Mouse (Mus musculus) kidney, adult 2 months (tissue): ENCODE results near the gene Prcc. TPM values are rescaled to one million over a fixed set of nuclear protein-coding genes. Genes with fewer than 3 reads are reported as not detected.
"Not testable (repeated sequence)": the region's sequence is repeated elsewhere in the genome, so short reads cannot be mapped to it uniquely, and the experiment has no call there.

Source experiments
- DNase-seq: peaks from one replicate; pipeline ENCODE4 v3.0.0; 2021
- H3K27ac ChIP-seq: fragments of 200-500 bp; 2 replicates; pipeline ENCODE4 v1.5.1; 2012; ENCODE audit warnings: low read depth, low read length, control low read depth, inconsistent platforms; ENCODE audit not compliant: insufficient read depth
- H3K27me3 ChIP-seq: fragments of 200-500 bp; replicated peaks from 2 replicates; pipeline ENCODE4 v1.6.1; 2012; ENCODE audit warnings: mild to moderate bottlenecking, moderate library complexity, low read length, inconsistent platforms; ENCODE audit not compliant: control insufficient read depth, insufficient read depth
- H3K36me3 ChIP-seq: fragments of 200-500 bp; 2 replicates; pipeline ENCODE4 v1.6.1; 2012; ENCODE audit warnings: mild to moderate bottlenecking, moderate library complexity, low read length, inconsistent platforms; ENCODE audit not compliant: control insufficient read depth, insufficient read depth
- H3K4me1 ChIP-seq: fragments of 200-500 bp; 2 replicates; pipeline ENCODE4 v1.6.1; 2011; ENCODE audit warnings: low read length; ENCODE audit not compliant: control insufficient read depth, insufficient read depth
- H3K4me3 ChIP-seq: fragments of 200-500 bp; 2 replicates; pipeline ENCODE4 v1.5.1; 2011; ENCODE audit warnings: mild to moderate bottlenecking, low read depth, low read length, control low read depth; ENCODE audit not compliant: insufficient read depth
- CTCF ChIP-seq: fragments of 200-500 bp; conservative IDR thresholded peaks from 2 replicates; pipeline ENCODE4 v1.5.1; 2011; ENCODE audit warnings: low read depth, mild to moderate bottlenecking, control low read depth, low read length, moderate library complexity, mixed read lengths; ENCODE audit not compliant: insufficient read depth, insufficient read length
- POLR2A ChIP-seq: fragments of 200-500 bp; IDR thresholded peaks from one replicate; pipeline ENCODE4 v1.6.1; 2011; ENCODE audit warnings: low read depth, low read length, control low read depth
- WGBS: fragments of 180-500 bp; shearing (Covaris S2); methylation state at CpG from one replicate; pipeline ENCODE4 v1.1.7; 2018; 5-methylcytosine and 5-hydroxymethylcytosine counted together
- polyA plus RNA-seq: library from polyadenylated mRNA; depleted of rRNA; stranded (reverse); fragments of >200 nt; gene quantifications from 2 replicates; pipeline ENCODE4 v1.2.3, GENCODE M21; 2012

Prcc gene
- polyA plus RNA-seq, 1 experiment, result 36.3 TPM

- no peak overlapping the region for H3K4me3 ChIP-seq
- no peaks in the 10 kb centered on the region for H3K27me3 ChIP-seq
- H3K27ac ChIP-seq, result no peak overlapping the region
- no peaks in the 10 kb centered on the region for H3K4me1 ChIP-seq
- no peak for DNase-seq
- no peaks in the 10 kb centered on the region for H3K36me3 ChIP-seq
- TF ChIP-seq CTCF (no peak), POLR2A (no peak)
Observed at GRCm38 (mm10) chr3:87840858-87841257, 44.5 kb downstream of the Prcc start.

- no peak overlapping the region for H3K4me3 ChIP-seq
- TF ChIP-seq POLR2A (no peak), CTCF (peak; percentile 86)
- peak; percentile 78 for DNase-seq
- 0% methylated on average over 4 of the region's 4 CpGs for WGBS
- H3K36me3 ChIP-seq, result no peaks in the 10 kb centered on the region
- H3K4me1 ChIP-seq, result no peaks in the 10 kb centered on the region
- no peaks in the 10 kb centered on the region for H3K27me3 ChIP-seq
- no peak overlapping the region for H3K27ac ChIP-seq
Observed at GRCm38 (mm10) chr3:87838622-87839021, 46.8 kb downstream of the Prcc start.

GRCm38 (mm10) chr3:87833482-87833881 lies 51.9 kb downstream of the Prcc start:
- WGBS, result 64% methylated on average over 5 of the region's 5 CpGs
- Histone ChIP-seq H3K36me3 (no peaks in the 10 kb centered on the region), H3K4me3 (no peak overlapping the region), H3K4me1 (no peaks in the 10 kb centered on the region), H3K27me3 (no peaks in the 10 kb centered on the region), H3K27ac (no peak overlapping the region)
- peak; percentile 13 for DNase-seq
- TF ChIP-seq POLR2A (no peak), CTCF (peak; percentile 41)

GRCm38 (mm10) chr3:87832109-87832859 lies 53.1 kb downstream of the Prcc start:
- TF ChIP-seq CTCF (no peak), POLR2A (no peak)
- WGBS, result 73% methylated on average over 7 of the region's 7 CpGs
- DNase-seq, result no peak
- no peak overlapping the region for H3K4me3 ChIP-seq
- no peaks in the 10 kb centered on the region for H3K27me3 ChIP-seq
- no peaks in the 10 kb centered on the region for H3K36me3 ChIP-seq
- no peaks in the 10 kb centered on the region for H3K4me1 ChIP-seq
- no peak overlapping the region for H3K27ac ChIP-seq

GRCm38 (mm10) chr3:87829025-87829424 lies 56.4 kb downstream of the Prcc start:
- Histone ChIP-seq H3K4me3 (no peak overlapping the region), H3K4me1 (no peaks in the 10 kb centered on the region), H3K27ac (no peak overlapping the region), H3K36me3 (no peaks in the 10 kb centered on the region), H3K27me3 (no peaks in the 10 kb centered on the region)
- no peak for DNase-seq
- TF ChIP-seq POLR2A (no peak), CTCF (no peak)
- 56% methylated on average over 10 of the region's 10 CpGs for WGBS

- Histone ChIP-seq H3K4me1 (no peaks in the 10 kb centered on the region), H3K36me3 (no peaks in the 10 kb centered on the region), H3K27me3 (no peaks in the 10 kb centered on the region), H3K4me3 (no peak overlapping the region), H3K27ac (no peak overlapping the region)
- no peak for DNase-seq
- TF ChIP-seq POLR2A (no peak), CTCF (no peak)
- 40% methylated on average over 4 of the region's 4 CpGs for WGBS
Observed at GRCm38 (mm10) chr3:87828435-87828834, 57.0 kb downstream of the Prcc start.

GRCm38 (mm10) chr3:87824206-87824605 lies 61.2 kb downstream of the Prcc start, which contains the start of gene Pear1:
Pear1 (minus strand) TSS chr3:87824306.
- DNase-seq, H3K27ac ChIP-seq, H3K36me3 ChIP-seq, H3K4me3 ChIP-seq, H3K27me3 ChIP-seq, H3K4me1 ChIP-seq: not testable (repeated sequence)
- 100% methylated on average over 1 of the region's 1 CpGs for WGBS

GRCm38 (mm10) chr3:87818226-87818625 lies 67.2 kb downstream of the Prcc start:
- no peaks in the 10 kb centered on the region for H3K27me3 ChIP-seq
- WGBS, result 72% methylated on average over 12 of the region's 12 CpGs
- no peak overlapping the region for H3K4me3 ChIP-seq
- DNase-seq, result no peak
- H3K36me3 ChIP-seq, result no peaks in the 10 kb centered on the region
- no peak overlapping the region for H3K27ac ChIP-seq
- H3K4me1 ChIP-seq, result no peaks in the 10 kb centered on the region
- no peak for TF ChIP-seq POLR2A
- TF ChIP-seq CTCF, result no peak
